Mouse (Mus musculus): ENCODE results near the gene Ociad1.
"Not testable (repeated sequence)": the region's sequence is repeated elsewhere in the genome, so short reads cannot be mapped to it uniquely, and the experiment has no call there.

The Ociad1 gene

GRCm38 (mm10) chr5:73285470-73285978 is 7.1 kb upstream of the Ociad1 start:
- no peak for DNase-seq (ENCODE audit: low spot score in 2 of 2)

DNA sequence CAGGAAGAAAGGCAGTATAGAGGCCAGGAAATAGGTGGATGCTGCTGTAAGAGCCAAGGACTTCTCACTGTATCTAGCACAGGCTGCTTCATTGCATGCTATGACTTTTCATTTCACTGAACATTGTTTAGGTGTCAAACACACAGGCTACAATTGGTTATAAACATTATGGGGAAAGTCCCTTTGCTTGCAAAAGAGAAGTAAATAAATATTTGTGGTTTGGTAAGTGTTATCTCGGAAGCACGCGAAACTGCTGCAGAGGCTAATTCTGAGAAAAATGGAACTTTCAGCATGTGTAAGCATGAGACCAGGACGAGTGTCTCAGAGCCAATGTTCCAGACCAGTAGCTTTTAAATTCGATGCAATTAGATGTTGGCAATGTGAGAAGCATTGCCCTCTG is 6.0 kb upstream of the Ociad1 start:
- no peak for DNase-seq (ENCODE audit: low spot score in 2 of 2)

- no peak for DNase-seq (ENCODE audit: low spot score in 2 of 2)
Observed at GRCm38 (mm10) chr5:73289900-73290299, 2.7 kb upstream of the Ociad1 start.

DNA sequence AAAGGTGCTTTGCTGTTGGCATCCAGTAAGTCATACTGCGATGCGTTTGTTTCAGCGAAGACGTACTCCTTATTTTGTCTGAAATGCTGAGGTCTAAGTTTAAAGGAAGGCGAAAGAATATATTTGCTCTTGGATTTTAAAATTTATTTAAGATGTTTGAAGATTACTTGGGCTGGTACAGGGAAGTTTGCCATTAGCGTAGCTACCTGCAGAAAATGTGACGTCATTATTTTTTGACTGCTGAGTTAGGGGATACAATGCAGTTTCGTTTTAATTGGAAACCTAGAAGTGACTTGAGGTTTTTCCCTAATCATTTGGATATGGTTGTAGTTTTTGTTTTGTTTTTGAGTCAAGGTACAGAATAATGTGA is 859 bp downstream of the Ociad1 start:
- DNase-seq (ENCODE audit: low spot score in 2 of 2) = no peak

- DNase-seq (ENCODE audit: low spot score in 2 of 2) = no peak
Observed at GRCm38 (mm10) chr5:73295016-73295415, 2.4 kb downstream of the Ociad1 start.

GRCm38 (mm10) chr5:73295916-73296315 is 3.3 kb downstream of the Ociad1 start:
- no peak for DNase-seq (ENCODE audit: low spot score in 2 of 2)

DNA sequence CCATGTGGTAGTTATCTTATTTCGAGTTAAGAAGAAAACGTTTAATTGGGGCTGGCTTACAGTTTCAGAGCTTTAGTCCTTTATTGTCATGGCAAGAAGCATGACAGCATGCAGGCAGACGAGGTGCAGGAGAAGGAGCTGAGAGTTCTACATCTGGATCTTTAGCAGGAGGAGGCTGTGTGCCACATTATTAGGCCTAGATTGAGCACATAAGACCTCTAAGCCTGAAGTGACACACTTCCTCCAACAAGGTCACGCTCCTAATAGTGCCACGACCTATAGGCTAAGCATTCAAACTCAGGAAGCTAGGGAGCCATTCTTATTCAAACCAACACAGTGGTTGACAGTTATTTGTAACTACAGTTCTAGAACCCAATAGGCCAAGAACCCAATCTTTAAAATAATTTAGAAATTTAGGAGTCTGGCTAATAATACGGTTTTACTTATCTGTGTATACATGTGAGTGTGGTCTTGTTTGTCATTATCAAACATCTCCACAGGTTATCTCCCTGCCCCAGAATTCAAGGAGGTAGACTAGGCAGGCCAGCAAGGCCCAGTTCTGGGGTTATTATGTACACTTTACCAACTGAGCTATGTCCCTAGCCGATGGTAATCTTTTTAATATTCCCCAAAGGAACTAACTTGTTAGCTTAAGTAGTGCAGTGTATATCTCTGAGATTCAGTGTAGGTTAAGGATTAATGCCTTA is 9.2 kb downstream of the Ociad1 start:
- DNase-seq (ENCODE audit: low spot score in 2 of 2) = no peak

GRCm38 (mm10) chr5:73304507-73304906 is 11.9 kb downstream of the Ociad1 start:
- no peak for DNase-seq (ENCODE audit: low spot score in 2 of 2)

DNA sequence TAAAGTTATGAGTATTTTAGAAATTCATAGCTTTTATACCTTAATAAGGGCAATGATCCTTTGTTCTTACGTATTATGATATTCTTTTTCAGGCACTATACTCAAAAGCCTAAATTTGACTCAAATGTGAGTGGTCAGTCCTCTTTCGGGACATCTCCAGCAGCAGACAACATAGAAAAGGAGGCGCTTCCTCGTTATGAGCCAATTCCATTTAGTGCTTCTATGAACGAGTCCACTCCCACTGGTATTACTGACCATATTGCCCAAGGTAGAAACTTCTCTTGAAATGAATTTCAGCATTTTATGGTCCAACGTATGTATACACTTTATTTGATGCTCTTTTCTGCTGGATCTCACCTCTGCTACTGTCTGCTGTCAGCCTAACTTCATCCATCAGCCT is 13.9 kb downstream of the Ociad1 start:
- DNase-seq (ENCODE audit: low spot score in 2 of 2) = no peak

- no peak for DNase-seq (ENCODE audit: low spot score in 2 of 2)
Observed at GRCm38 (mm10) chr5:73307297-73307696, 14.7 kb downstream of the Ociad1 start.

- no peak for DNase-seq (ENCODE audit: low spot score in 2 of 2)
Observed at GRCm38 (mm10) chr5:73309496-73309895, 16.9 kb downstream of the Ociad1 start.

GRCm38 (mm10) chr5:73310401-73310800 is 17.8 kb downstream of the Ociad1 start:
- no peak for DNase-seq (ENCODE audit: low spot score in 2 of 2)

DNA sequence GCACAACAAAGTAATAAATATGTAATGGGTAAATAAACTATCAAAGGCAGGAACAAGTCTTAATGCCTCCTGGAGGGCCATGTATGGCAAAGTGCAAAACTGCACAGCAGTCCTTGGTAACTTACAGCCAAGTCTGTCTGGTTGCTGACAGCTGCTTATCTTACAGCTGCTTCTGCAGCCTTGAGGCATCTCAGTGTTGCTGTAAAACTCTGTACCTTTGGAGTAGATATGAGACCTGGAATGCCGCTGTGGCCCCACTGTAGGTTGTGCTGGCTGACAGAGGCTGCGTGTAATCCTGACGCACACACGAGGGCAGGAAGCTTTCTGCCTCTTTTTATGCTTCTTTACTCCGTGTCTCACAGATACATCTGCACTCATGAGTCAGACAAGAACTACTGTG is 18.9 kb downstream of the Ociad1 start:
- no peak for DNase-seq (ENCODE audit: low spot score in 2 of 2)

GRCm38 (mm10) chr5:73313591-73313990 is 21.0 kb downstream of the Ociad1 start:
- DNase-seq (ENCODE audit: low spot score in 2 of 2) = no peak

DNA sequence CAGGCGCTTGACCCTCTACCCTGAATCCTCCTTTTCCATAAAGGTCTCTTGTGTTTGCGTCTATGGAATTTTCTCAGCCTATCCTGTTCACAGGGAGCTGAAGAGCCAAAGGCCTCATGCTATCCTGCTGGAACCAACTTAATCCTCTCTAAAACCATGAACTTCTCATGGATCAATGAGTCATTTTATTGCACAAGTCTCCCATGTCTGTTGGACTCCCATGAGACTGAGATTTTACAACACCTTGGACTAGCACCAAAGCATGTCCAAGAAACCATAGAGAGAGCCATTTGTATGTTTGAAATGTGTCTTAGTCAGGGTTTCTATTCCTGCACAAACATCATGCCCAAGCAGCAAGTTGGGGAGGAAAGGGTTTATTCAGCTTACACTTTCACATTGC is 22.1 kb downstream of the Ociad1 start:
- no peak for DNase-seq (ENCODE audit: low spot score in 2 of 2)

- DNase-seq (ENCODE audit: low spot score in 2 of 2) = no peak
Observed at GRCm38 (mm10) chr5:73319306-73319705, 26.7 kb downstream of the Ociad1 start.

- DNase-seq (ENCODE audit: low spot score in 2 of 2) = not testable (repeated sequence)
Observed at GRCm38 (mm10) chr5:73322684-73323083, 30.1 kb downstream of the Ociad1 start.

- DNase-seq (ENCODE audit: low spot score in 2 of 2) = no peak
Observed at GRCm38 (mm10) chr5:73323602-73324001, 31.0 kb downstream of the Ociad1 start.

DNA sequence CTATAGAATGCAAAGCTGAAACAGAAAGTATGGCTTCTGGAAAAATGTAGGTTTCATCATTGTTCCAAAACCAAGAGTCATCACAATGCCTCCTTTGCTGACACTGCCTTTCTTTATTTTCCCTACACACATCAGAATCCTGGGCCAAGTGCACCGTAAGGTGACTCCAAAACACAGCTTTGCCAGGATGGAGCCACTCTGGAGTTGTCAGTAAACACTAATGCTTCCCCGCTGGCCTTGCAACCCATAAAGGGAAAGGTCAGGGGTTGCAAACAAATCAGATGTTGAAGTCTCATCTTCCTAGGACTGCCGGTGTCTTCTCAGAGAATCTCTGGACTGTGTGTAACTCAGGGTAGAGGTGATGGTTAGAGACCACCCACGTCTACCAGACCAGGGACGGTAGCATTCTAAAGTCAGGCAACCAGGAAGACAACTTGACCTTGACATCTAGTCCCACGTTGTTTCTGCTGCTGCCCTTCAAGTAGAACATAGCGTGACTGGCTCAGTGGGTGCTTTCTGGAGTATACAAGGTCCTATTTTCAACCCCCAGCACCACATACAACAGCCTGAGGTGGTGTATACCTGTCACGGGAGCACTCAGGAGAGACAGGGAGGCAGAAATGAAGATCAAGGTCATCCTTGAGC is 32.1 kb downstream of the Ociad1 start:
- no peak for DNase-seq (ENCODE audit: low spot score in 2 of 2)

DNA sequence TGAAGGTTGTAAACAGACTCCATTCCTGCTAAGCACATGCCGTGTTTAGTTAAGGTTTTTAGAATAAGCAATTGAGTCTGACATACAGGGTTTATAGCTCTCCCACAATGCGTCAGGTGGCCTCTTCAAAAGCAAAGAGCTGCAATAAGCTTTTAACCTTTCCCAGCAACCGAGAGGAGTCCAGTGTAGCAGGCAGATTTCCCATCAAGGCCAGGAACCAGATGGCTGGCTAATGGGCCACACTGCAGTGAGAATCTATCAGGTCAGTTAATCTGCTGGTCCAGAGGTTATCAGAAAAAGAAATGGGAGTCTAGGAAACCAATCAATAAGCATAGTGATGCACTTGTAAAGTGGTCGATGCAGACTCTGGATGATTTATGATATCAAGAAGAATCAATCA is 38.4 kb downstream of the Ociad1 start:
- DNase-seq (ENCODE audit: low spot score in 2 of 2) = no peak

GRCm38 (mm10) chr5:73336448-73336847 is 43.9 kb downstream of the Ociad1 start:
- no peak for DNase-seq (ENCODE audit: low spot score in 2 of 2)

DNA sequence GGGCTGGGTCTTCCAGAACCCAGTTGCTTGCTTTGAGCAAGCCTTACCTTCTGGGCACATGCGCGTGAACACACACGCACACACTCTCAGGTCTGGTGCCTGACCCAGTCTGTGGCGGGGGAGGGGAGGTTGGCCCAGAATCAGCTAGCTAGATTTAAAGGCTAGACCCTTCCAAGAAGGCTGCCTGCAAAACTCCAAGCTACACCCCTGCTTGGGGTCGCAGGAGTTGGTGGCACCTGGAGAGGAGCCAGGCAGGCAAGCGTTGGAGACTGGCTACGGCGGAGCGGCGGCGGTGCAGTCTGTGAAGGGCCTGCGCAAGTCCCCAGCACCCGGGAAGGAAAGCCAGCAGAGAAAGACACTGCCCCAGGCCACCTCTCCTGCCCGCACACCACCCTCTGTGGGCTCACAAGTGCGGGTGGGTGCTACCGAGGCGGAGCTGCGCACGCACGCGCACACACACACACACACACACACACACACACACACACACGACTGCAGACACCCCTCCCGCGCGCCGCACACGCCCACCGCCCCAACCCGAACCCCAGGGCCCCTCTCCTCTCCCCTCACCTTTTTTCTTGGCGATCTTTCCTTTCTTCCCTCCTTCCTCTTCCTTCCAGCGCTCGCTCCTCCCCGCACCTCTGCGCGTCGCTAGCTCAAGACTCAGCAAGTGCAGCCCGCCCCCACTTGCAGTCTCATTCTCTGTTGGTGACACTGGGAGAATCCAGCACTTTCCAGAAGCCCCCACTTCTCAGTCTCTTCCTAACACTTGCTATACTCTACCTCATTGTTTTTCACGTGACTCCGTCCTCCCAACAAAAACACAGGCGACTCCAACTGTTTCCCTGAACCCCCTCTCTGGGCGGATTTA is 45.6 kb downstream of the Ociad1 start:
- peak; percentile 71 to 75 for DNase-seq (ENCODE audit: low spot score in 2 of 2)

DNA sequence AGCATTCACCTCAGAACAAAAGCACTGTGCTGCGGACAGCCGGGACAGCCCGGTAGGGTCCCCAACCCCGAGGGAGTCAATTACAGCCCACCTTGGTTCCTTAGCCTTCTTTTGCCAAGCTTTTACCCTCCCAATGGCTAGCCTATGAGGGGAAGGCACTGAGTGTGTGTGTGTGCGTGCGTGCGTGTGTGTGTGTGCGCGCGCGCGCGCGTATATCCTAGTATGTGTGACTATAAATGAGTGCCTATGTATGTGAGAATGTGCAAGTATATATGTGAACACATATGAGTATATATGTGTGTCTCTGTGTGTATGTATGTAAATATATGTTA is 46.2 kb downstream of the Ociad1 start:
- no peak for DNase-seq (ENCODE audit: low spot score in 2 of 2)

Data from right cerebral cortex, adult 2 months (tissue).